19 mouse cellular contexts compared by ENCODE assay signal in genomic region chr4:149916831-149917230, GRCm38 (mm10). TPM values are rescaled to one million over a fixed set of nuclear protein-coding genes. Genes with fewer than 3 reads are reported as not detected.
A peak's percentile ranks its signal among the peaks of the same experiment; 100 is the strongest.
DNase-seq lines count a peak whose midpoint lies in the region; ATAC-seq and TF ChIP-seq lines count a peak whose summit lies in the region.
"Had no signal": no experiment of that assay in that cellular context is flagged by ENCODE, and none has a peak within 500 bp of the region (broad histone marks: within the 10 kb centered on the region; RNA-seq: fewer than 3 reads in every experiment).

No protein-coding gene starts in this region.

- H3K4me1 ChIP-seq in forebrain, embryonic 10.5 days = peaks cover 91% of the 10 kb centered on the region
- H3K4me1 ChIP-seq in forebrain, postnatal 0 days (ENCODE audit: insufficient read depth) = no peaks in the 10 kb centered on the region
- H3K4me1 ChIP-seq in hindbrain, embryonic 12.5 days = peaks cover 64% of the 10 kb centered on the region
- H3K4me1 ChIP-seq in hindbrain, embryonic 11.5 days (replicated peaks; ENCODE audit: control insufficient read depth, insufficient read depth, low read length) = peaks cover 9% of the 10 kb centered on the region
- peaks cover 52% of the 10 kb centered on the region for H3K4me1 ChIP-seq in intestine, embryonic 14.5 days (replicated peaks; ENCODE audit: control insufficient read depth, insufficient read depth, low read length)
- peaks cover 99% of the 10 kb centered on the region for H3K4me1 ChIP-seq in limb, embryonic 13.5 days

- no peaks in the 10 kb centered on the region for H3K9me3 ChIP-seq in forebrain, embryonic 10.5 days
- no peaks in the 10 kb centered on the region for H3K9me3 ChIP-seq in forebrain, postnatal 0 days (ENCODE audit: low read length)
- H3K9me3 ChIP-seq in hindbrain, embryonic 12.5 days (replicated peaks) = no peaks in the 10 kb centered on the region
- no peaks in the 10 kb centered on the region for H3K9me3 ChIP-seq in hindbrain, embryonic 11.5 days (ENCODE audit: control insufficient read depth, low read length)
- H3K9me3 ChIP-seq in intestine, embryonic 14.5 days (ENCODE audit: control insufficient read depth, low read length) = no peaks in the 10 kb centered on the region
- H3K9me3 ChIP-seq in limb, embryonic 13.5 days = no peaks in the 10 kb centered on the region
- H3K9me3 ChIP-seq: limb, embryonic 15.5 days; midbrain, embryonic 12.5 days had no signal

- no peak for ATAC-seq in forebrain, postnatal 0 days
- ATAC-seq in hindbrain, embryonic 12.5 days (ENCODE audit: low FRiP score) = no peak
- ATAC-seq in hindbrain, embryonic 11.5 days (ENCODE audit: low FRiP score) = no peak
- 0 out of 2 replicates have a peak, but pooled peaks have one; percentile 14 for ATAC-seq in intestine, embryonic 14.5 days (replicated peaks; ENCODE audit: low FRiP score, low TSS enrichment, low read depth)
- ATAC-seq in limb, embryonic 13.5 days (ENCODE audit: low FRiP score, low read depth) = no peak

- DNase-seq in forebrain, embryonic 10.5 days (ENCODE audit: extremely low spot score, low spot score) = no peak
- no peak for DNase-seq in forebrain, postnatal 0 days
- DNase-seq in hindbrain, embryonic 11.5 days (ENCODE audit: low spot score) = no peak
- no peak for DNase-seq in intestine, embryonic 14.5 days (ENCODE audit: low spot score)
- DNase-seq in natural killer cell, adult 2 months (ENCODE audit: low spot score in 2 of 2) = no peak
- DNase-seq in T-cell, adult 2 months (ENCODE audit: low spot score) = no peak
- DNase-seq: cerebellum, adult 9-10 months; gastrocnemius, postnatal 14 days; heart, postnatal 4 days; kidney, adult 8-10 months; lung, embryonic 14.5 days; right cerebral cortex, postnatal 14 days; spleen, adult 18-20 months; thymus, postnatal 25 days had no signal

- H3K27ac ChIP-seq in forebrain, embryonic 10.5 days = peak overlapping the region; percentile 5; the same call in 1 of the 2 replicates
- H3K27ac ChIP-seq in forebrain, postnatal 0 days (ENCODE audit: low read depth, low read length) = no peak overlapping the region
- H3K27ac ChIP-seq in hindbrain, embryonic 12.5 days = no peak overlapping the region
- H3K27ac ChIP-seq in hindbrain, embryonic 11.5 days (ENCODE audit: low read depth, low read length) = no peak overlapping the region
- H3K27ac ChIP-seq in intestine, embryonic 14.5 days (ENCODE audit: low read depth) = peak overlapping the region; percentile 39
- H3K27ac ChIP-seq in limb, embryonic 13.5 days = peak overlapping the region; percentile 35; the same call in 1 of the 2 replicates
- H3K27ac ChIP-seq: limb, embryonic 15.5 days; liver, embryonic 14.5 days; midbrain, embryonic 12.5 days had no signal

- no peak overlapping the region for H3K4me2 ChIP-seq in forebrain, postnatal 0 days (ENCODE audit: low read depth)
- no peak overlapping the region for H3K4me2 ChIP-seq in hindbrain, embryonic 12.5 days (replicated peaks)
- no peak overlapping the region for H3K4me2 ChIP-seq in hindbrain, embryonic 11.5 days (replicated peaks; ENCODE audit: low read depth, low read length)
- H3K4me2 ChIP-seq in intestine, embryonic 14.5 days (ENCODE audit: low read length) = no peak overlapping the region
- H3K4me2 ChIP-seq in limb, embryonic 13.5 days (replicated peaks) = no peak overlapping the region
- H3K4me2 ChIP-seq: limb, embryonic 15.5 days; lung, embryonic 14.5 days; midbrain, embryonic 12.5 days had no signal

- no peak overlapping the region for H3K4me3 ChIP-seq in forebrain, embryonic 10.5 days
- no peak overlapping the region for H3K4me3 ChIP-seq in forebrain, postnatal 0 days (ENCODE audit: low read depth, low read length)
- no peak overlapping the region for H3K4me3 ChIP-seq in hindbrain, embryonic 12.5 days
- H3K4me3 ChIP-seq in hindbrain, embryonic 11.5 days (ENCODE audit: low read depth, low read length) = no peak overlapping the region
- H3K4me3 ChIP-seq in intestine, embryonic 14.5 days (ENCODE audit: low read depth, low read length) = no peak overlapping the region
- no peak overlapping the region for H3K4me3 ChIP-seq in limb, embryonic 13.5 days
- H3K4me3 ChIP-seq: limb, embryonic 15.5 days; midbrain, embryonic 12.5 days had no signal

- no peak overlapping the region for H3K9ac ChIP-seq in forebrain, postnatal 0 days
- H3K9ac ChIP-seq in hindbrain, embryonic 12.5 days = 0 out of 2 replicates have a peak overlapping the region, but pooled peaks have one; percentile 1
- no peak overlapping the region for H3K9ac ChIP-seq in hindbrain, embryonic 11.5 days (ENCODE audit: low read depth, low read length)
- no peak overlapping the region for H3K9ac ChIP-seq in intestine, embryonic 14.5 days (ENCODE audit: low read length)
- no peak overlapping the region for H3K9ac ChIP-seq in limb, embryonic 13.5 days
- H3K9ac ChIP-seq: limb, embryonic 15.5 days; liver, embryonic 14.5 days; lung, embryonic 14.5 days; midbrain, embryonic 12.5 days had no signal

- WGBS in forebrain, embryonic 10.5 days = 67% methylated on average over 3 of the region's 3 CpGs
- whole genome bisulfite sequencing in forebrain, postnatal 0 days = 74% methylated on average over 3 of the region's 3 CpGs
- 71% methylated on average over 3 of the region's 3 CpGs for WGBS in hindbrain, embryonic 12.5 days
- 75% methylated on average over 3 of the region's 3 CpGs for WGBS in hindbrain, embryonic 11.5 days
- WGBS in intestine, embryonic 14.5 days = 55% methylated on average over 3 of the region's 3 CpGs
- 54% methylated on average over 3 of the region's 3 CpGs for WGBS in limb, embryonic 13.5 days

- H3K27me3 ChIP-seq in forebrain, embryonic 10.5 days (ENCODE audit: poor library complexity, severe bottlenecking) = peaks cover 29% of the 10 kb centered on the region; the same call in 1 of the 2 replicates
- H3K27me3 ChIP-seq in forebrain, postnatal 0 days (ENCODE audit: insufficient read depth, low read length) = no peaks in the 10 kb centered on the region
- 0 out of 2 replicates have a peak, but pooled peaks cover 7% of the 10 kb centered on the region for H3K27me3 ChIP-seq in hindbrain, embryonic 12.5 days
- peaks cover 2% of the 10 kb centered on the region; the same call in 1 of the 2 replicates for H3K27me3 ChIP-seq in hindbrain, embryonic 11.5 days (ENCODE audit: control insufficient read depth, insufficient read depth, low read length)
- no peaks in the 10 kb centered on the region for H3K27me3 ChIP-seq in intestine, embryonic 14.5 days (replicated peaks; ENCODE audit: control insufficient read depth, insufficient read depth, low read length)
- no peaks in the 10 kb centered on the region for H3K27me3 ChIP-seq in limb, embryonic 13.5 days
- H3K27me3 ChIP-seq: limb, embryonic 15.5 days had no signal

- TF ChIP-seq CTCF in forebrain, postnatal 0 days (IDR thresholded peaks at IDR 0.05; ENCODE audit: low read depth) = no peak

- H3K36me3 ChIP-seq in forebrain, embryonic 10.5 days (replicated peaks) = no peaks in the 10 kb centered on the region
- H3K36me3 ChIP-seq in forebrain, postnatal 0 days (ENCODE audit: insufficient read depth) = no peaks in the 10 kb centered on the region
- H3K36me3 ChIP-seq in hindbrain, embryonic 12.5 days = no peaks in the 10 kb centered on the region
- no peaks in the 10 kb centered on the region for H3K36me3 ChIP-seq in hindbrain, embryonic 11.5 days (ENCODE audit: control insufficient read depth, insufficient read depth, low read length)
- H3K36me3 ChIP-seq in intestine, embryonic 14.5 days (ENCODE audit: control insufficient read depth, insufficient read depth, low read length) = no peaks in the 10 kb centered on the region
- peaks cover 5% of the 10 kb centered on the region; the same call in 1 of the 2 replicates for H3K36me3 ChIP-seq in limb, embryonic 13.5 days
- H3K36me3 ChIP-seq: limb, embryonic 15.5 days; midbrain, embryonic 12.5 days had no signal

RNA-seq across cellular contexts. Expression of gene Spsb1, which starts 38.0 kb away (rescaled TPM):
- 9.0 and 11.2 TPM in 2 replicates for polyA plus RNA-seq in forebrain, embryonic 10.5 days (2016; fragmentation: Nextera tagmentation; extraction: Ambion mirVana)
- total RNA-seq in forebrain, postnatal 0 days (2014; rRNA removed) = 7.1 and 7.3 TPM in 2 replicates
- 5.8 and 6.2 TPM in 2 replicates for polyA plus RNA-seq in forebrain, postnatal 0 days (2015; fragmentation: Nextera tagmentation; extraction: Ambion mirVana)
- 15.5 and 17.8 TPM in 2 replicates for polyA plus RNA-seq in hindbrain, embryonic 12.5 days (2016; fragmentation: Nextera tagmentation; extraction: Ambion mirVana)
- 11.7 and 12.0 TPM in 2 replicates for polyA plus RNA-seq in hindbrain, embryonic 11.5 days (2014; fragmentation: Nextera tagmentation; extraction: Ambion mirVana)
- polyA plus RNA-seq in intestine, embryonic 14.5 days (2014; fragmentation: Nextera tagmentation; extraction: Ambion mirVana) = 17.0 and 19.9 TPM in 2 replicates
- polyA plus RNA-seq in limb, embryonic 13.5 days (2015; fragmentation: Nextera tagmentation; extraction: Ambion mirVana) = 18.1 and 22.3 TPM in 2 replicates

Comparison
In these comparisons a context has a peak if more than half of its experiments do, and no peak if none do; other contexts are left out.
1. H3K27ac ChIP-seq: peak in forebrain, embryonic 10.5 days (single experiment), intestine, embryonic 14.5 days (single experiment) and limb, embryonic 13.5 days (single experiment); none in forebrain, postnatal 0 days (single experiment), hindbrain, embryonic 12.5 days (single experiment) and hindbrain, embryonic 11.5 days (single experiment).